Mouse (Mus musculus) Muller cell, postnatal 12 days (primary cell): ENCODE data around the gene Egln1.

Experiments
- DNase-seq: peaks from one replicate; pipeline ENCODE4 v3.0.0-alpha.2; 2015; ENCODE audit errors: inconsistent ontology term

Egln1 gene

DNA sequence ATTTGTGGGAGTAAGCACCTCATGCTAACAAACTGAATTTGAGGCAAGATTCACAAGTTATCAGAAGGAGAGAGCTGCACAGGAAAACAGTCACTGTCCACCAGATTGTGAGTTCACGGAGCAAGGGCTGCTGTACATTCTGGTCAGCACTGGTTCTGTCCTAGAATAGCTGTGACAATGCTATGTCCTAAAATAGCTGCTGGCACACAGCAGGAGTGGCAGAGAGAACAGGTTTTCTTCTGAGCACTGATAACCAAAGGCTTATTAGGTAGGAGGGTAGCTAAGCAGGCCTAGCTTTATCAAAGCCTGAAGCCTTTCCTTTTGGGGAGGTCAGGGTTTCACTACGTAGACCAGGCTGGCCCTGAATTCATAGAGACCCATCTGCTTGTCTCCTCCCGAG is 88.9 kb downstream of the Egln1 start:
- no peak for DNase-seq

DNA sequence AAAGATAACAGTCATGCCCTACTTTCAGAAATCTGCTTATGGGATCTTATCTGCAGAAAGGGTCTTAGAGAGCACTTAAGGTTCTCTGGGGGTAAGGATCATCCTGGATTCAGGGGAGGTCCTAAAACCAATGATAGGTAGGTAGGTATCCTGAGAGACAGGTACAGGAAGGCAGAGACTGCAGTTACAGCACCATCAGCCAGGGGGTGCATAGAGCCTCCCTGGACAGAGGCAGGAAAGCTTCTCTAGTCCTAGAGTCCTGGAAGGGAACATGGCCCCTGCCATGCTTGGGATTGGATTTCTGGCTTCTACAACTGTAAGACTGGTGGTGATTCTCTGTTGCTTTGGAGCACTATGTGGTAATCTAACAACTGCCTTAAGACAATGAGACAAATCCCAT is 89.7 kb downstream of the Egln1 start:
- DNase-seq, result no peak
